Mouse (Mus musculus) embryonic fibroblast, embryonic 13.5 days (primary cell): ENCODE data around the gene Tead2. TPM values are rescaled to one million over a fixed set of nuclear protein-coding genes. Genes with fewer than 3 reads are reported as not detected.

Experiments
- H3K27ac ChIP-seq: 2 replicates; pipeline ENCODE4 v1.5.1; 2012; ENCODE audit warnings: low read length, control low read depth, inconsistent platforms; ENCODE audit not compliant: insufficient read depth
- H3K4me1 ChIP-seq: 2 replicates; pipeline ENCODE4 v1.6.1; 2011; ENCODE audit warnings: low read length; ENCODE audit not compliant: control insufficient read depth, insufficient read depth
- H3K4me3 ChIP-seq: 2 replicates; pipeline ENCODE4 v1.5.1; 2011; ENCODE audit warnings: mild to moderate bottlenecking, control low read depth, low read length; ENCODE audit not compliant: insufficient read depth
- CTCF ChIP-seq: IDR thresholded peaks from 2 replicates; pipeline ENCODE4 v1.5.1; 2011; ENCODE audit warnings: mild to moderate bottlenecking, control low read depth, low read length, moderate library complexity, borderline replicate concordance; ENCODE audit not compliant: insufficient read depth
- POLR2A ChIP-seq: IDR thresholded peaks from 2 replicates; pipeline ENCODE4 v1.6.1; 2011; ENCODE audit warnings: low read depth, mild to moderate bottlenecking, control low read depth, low read length, moderate library complexity
- polyA plus RNA-seq: library from polyadenylated mRNA; stranded (reverse); fragments of >200 nt; gene quantifications from 2 replicates; pipeline ENCODE4 v1.2.4, GENCODE M21; 2011; ENCODE audit warnings: low read depth; ENCODE audit not compliant: missing spikeins, insufficient read length

Gene Tead2
- polyA plus RNA-seq, 1 experiment, result 94.3 TPM

- no peaks in the 10 kb centered on the region for H3K4me1 ChIP-seq
- TF ChIP-seq POLR2A (no peak), CTCF (peak; percentile 77)
- peak within 1 kb of the TSS; percentile 28 for H3K4me3 ChIP-seq
- H3K27ac ChIP-seq, result no peak within 1 kb of the TSS
These were observed 61.7 kb downstream of the Tead2 start, which contains the start of gene Slc6a21 for GRCm38 (mm10) chr7:45277136-45277760. Gene Slc6a21 (plus strand): TSS chr7:45277513.

Other genes with a start within 250 kb of the Tead2 start
- 68.9 and 82.5 TPM in 2 replicates for gene Cpt1c, start 240.9 kb upstream of the Tead2 start, polyA plus RNA-seq
- gene Prmt1, start 229.2 kb upstream of the Tead2 start, polyA plus RNA-seq, result 403 and 439 TPM in 2 replicates
- gene Irf3, start 218.1 kb upstream of the Tead2 start, polyA plus RNA-seq, result 62.2 and 75.1 TPM in 2 replicates
- gene Bcl2l12, start 217.0 kb upstream of the Tead2 start, polyA plus RNA-seq, result 31.8 and 37.1 TPM in 2 replicates
- 75.4 and 79.8 TPM in 2 replicates for gene Scaf1, start 199.4 kb upstream of the Tead2 start, polyA plus RNA-seq
- 83.0 and 116 TPM in 2 replicates for gene Rras, start 197.8 kb upstream of the Tead2 start, polyA plus RNA-seq
- gene Prr12, start 162.9 kb upstream of the Tead2 start, polyA plus RNA-seq, result 15.4 and 16.9 TPM in 2 replicates
- gene Nosip, start 153.3 kb upstream of the Tead2 start, polyA plus RNA-seq, result 33.0 and 38.0 TPM in 2 replicates
- 15.1 and 17.5 TPM in 2 replicates for gene Prrg2, start 153.1 kb upstream of the Tead2 start, polyA plus RNA-seq
- 439 and 601 TPM in 2 replicates for gene Rcn3, start 123.5 kb upstream of the Tead2 start, polyA plus RNA-seq
- 41.5 and 64.3 TPM in 2 replicates for gene Fcgrt, start 111.9 kb upstream of the Tead2 start, polyA plus RNA-seq
- 1,929 and 1,977 TPM in 2 replicates for gene Rps11, start 91.3 kb upstream of the Tead2 start, polyA plus RNA-seq
- 3,288 and 3,370 TPM in 2 replicates for gene Rpl13a, start 87.0 kb upstream of the Tead2 start, polyA plus RNA-seq
- 1.8 TPM in 2 replicates for gene Gm45713, start 79.5 kb upstream of the Tead2 start, polyA plus RNA-seq
- 9.4 and 17.1 TPM in 2 replicates for gene Flt3l, start 79.3 kb upstream of the Tead2 start, polyA plus RNA-seq
- 45.6 and 56.2 TPM in 2 replicates for gene Pih1d1, start 61.5 kb upstream of the Tead2 start, polyA plus RNA-seq
- gene Aldh16a1, start 61.2 kb upstream of the Tead2 start, polyA plus RNA-seq, result 24.9 and 25.0 TPM in 2 replicates
- 0.28 and 0.58 TPM in 2 replicates for gene Slc17a7, start 51.8 kb upstream of the Tead2 start, polyA plus RNA-seq
- gene Gfy, start 36.2 kb upstream of the Tead2 start, polyA plus RNA-seq, result not detected in 2 replicates
- not detected in 2 replicates for gene Pth2, start 34.8 kb upstream of the Tead2 start, polyA plus RNA-seq
- not detected in 2 replicates for gene Ccdc155, start 10.9 kb upstream of the Tead2 start, polyA plus RNA-seq
- gene Dkkl1, start 3.6 kb upstream of the Tead2 start, polyA plus RNA-seq, result not detected in 2 replicates
- gene Cd37, start 23.4 kb downstream of the Tead2 start, polyA plus RNA-seq, result 0.86 TPM in 1 of 2 replicates, not detected in the other
- gene Slc6a16, start 25.3 kb downstream of the Tead2 start, polyA plus RNA-seq, result not detected in 2 replicates
- gene Slc6a21, start 61.8 kb downstream of the Tead2 start, polyA plus RNA-seq, result not detected in 2 replicates
- 9.8 and 12.8 TPM in 2 replicates for gene Trpm4, start 118.0 kb downstream of the Tead2 start, polyA plus RNA-seq
- not detected in 2 replicates for gene Hrc, start 119.5 kb downstream of the Tead2 start, polyA plus RNA-seq
- 2.5 and 2.7 TPM in 2 replicates for gene Ppfia3, start 151.3 kb downstream of the Tead2 start, polyA plus RNA-seq
- 2.3 TPM in 1 of 2 replicates, not detected in the other for gene Lin7b, start 154.8 kb downstream of the Tead2 start, polyA plus RNA-seq
- gene Snrnp70, start 180.0 kb downstream of the Tead2 start, polyA plus RNA-seq, result 407 and 463 TPM in 2 replicates
- gene Kcna7, start 189.9 kb downstream of the Tead2 start, polyA plus RNA-seq, result not detected in 2 replicates
- gene Ntf5, start 197.9 kb downstream of the Tead2 start, polyA plus RNA-seq, result 0.79 and 1.0 TPM in 2 replicates
- not detected in 2 replicates for gene Lhb, start 205.1 kb downstream of the Tead2 start, polyA plus RNA-seq
- gene Gys1, start 219.1 kb downstream of the Tead2 start, polyA plus RNA-seq, result 47.6 and 58.2 TPM in 2 replicates
- gene Ruvbl2, start 222.3 kb downstream of the Tead2 start, polyA plus RNA-seq, result 67.9 and 74.6 TPM in 2 replicates
- gene Ftl1, start 244.1 kb downstream of the Tead2 start, polyA plus RNA-seq, result 3,506 and 4,699 TPM in 2 replicates